Mouse (Mus musculus) liver, embryonic 16.5 days (tissue): ENCODE data around the gene Sgf29. TPM values are rescaled to one million over a fixed set of nuclear protein-coding genes. Genes with fewer than 3 reads are reported as not detected.

Experiments
- ATAC-seq: fragments of 200-750 bp; cut with Nextera tagmentation; 2 replicates; pipeline ENCODE4 v1.8.0; 2017; ENCODE audit warnings: low read depth, mild to moderate bottlenecking, moderate number of reproducible peaks, moderate library complexity
- H3K27ac ChIP-seq: fragments of 300-500 bp; sonication (generic); 2 replicates; pipeline ENCODE4 v1.5.1; 2014; ENCODE audit warnings: mild to moderate bottlenecking, low read length
- H3K27me3 ChIP-seq: fragments of 300-500 bp; sonication (generic); 2 replicates; pipeline ENCODE4 v1.6.1; 2014; ENCODE audit warnings: low read depth, low read length, mixed read lengths; ENCODE audit not compliant: control insufficient read depth, insufficient read depth
- H3K36me3 ChIP-seq: fragments of 300-500 bp; sonication (generic); 2 replicates; pipeline ENCODE4 v1.6.1; 2014; ENCODE audit warnings: mild to moderate bottlenecking; ENCODE audit not compliant: control insufficient read depth, insufficient read depth
- H3K4me1 ChIP-seq: fragments of 300-500 bp; sonication (generic); 2 replicates; pipeline ENCODE4 v1.6.1; 2014; ENCODE audit warnings: low read depth, low read length, mixed read lengths; ENCODE audit not compliant: control insufficient read depth
- H3K4me2 ChIP-seq: fragments of 300-500 bp; sonication (generic); 2 replicates; pipeline ENCODE4 v1.6.1; 2014; ENCODE audit warnings: low read depth, low read length, mixed read lengths
- H3K4me3 ChIP-seq: fragments of 300-500 bp; sonication (generic); 2 replicates; pipeline ENCODE4 v1.5.1; 2014; ENCODE audit warnings: low read depth, mild to moderate bottlenecking, low read length
- H3K9ac ChIP-seq: fragments of 300-500 bp; sonication (generic); 2 replicates; pipeline ENCODE4 v1.6.1; 2014; ENCODE audit warnings: low read depth, low read length
- H3K9me3 ChIP-seq: fragments of 300-500 bp; sonication (generic); replicated peaks from 2 replicates; pipeline ENCODE4 v1.6.1; 2016; ENCODE audit warnings: low read length; ENCODE audit not compliant: control insufficient read depth
- WGBS: fragments of 180-500 bp; shearing (Covaris S2); extraction: QIAGEN DNeasy Blood & Tissue Kit; methylation state at CpG from one replicate; pipeline ENCODE4 v1.1.7; 2014; ENCODE audit not compliant: insufficient replicate concordance; 5-methylcytosine and 5-hydroxymethylcytosine counted together
- polyA plus RNA-seq: library from polyadenylated mRNA; unstranded; fragments of >200 nt; fragmentation: Nextera tagmentation; extraction: Ambion mirVana; gene quantifications from 2 replicates; pipeline ENCODE4 v1.2.1, GENCODE M21; 2015

Gene Sgf29
- polyA plus RNA-seq, 1 experiment from 2014 or later: 28.6 TPM

- Histone ChIP-seq H3K4me3 (peak overlapping the region; percentile 68), H3K4me1 (peaks cover 22% of the 10 kb centered on the region), H3K36me3 (peaks cover 2% of the 10 kb centered on the region; the same call in 1 of the 2 replicates), H3K9ac (peak overlapping the region; percentile 65), H3K27me3 (no peaks in the 10 kb centered on the region), H3K9me3 (no peaks in the 10 kb centered on the region), H3K27ac (no peak overlapping the region), H3K4me2 (peak overlapping the region; percentile 94)
- WGBS: 1% methylated on average over 17 of the region's 17 CpGs
- no peak for ATAC-seq
Observed at GRCm38 (mm10) chr7:126696303-126696702, 47.2 kb downstream of the Sgf29 start.

- no peak for ATAC-seq
- H3K27me3 ChIP-seq: no peaks in the 10 kb centered on the region; the same call in 1 of the 2 replicates
- peak overlapping the region; percentile 65 for H3K9ac ChIP-seq
- peaks cover 22% of the 10 kb centered on the region for H3K4me1 ChIP-seq
- peak overlapping the region; percentile 94 for H3K4me2 ChIP-seq
- WGBS: 51% methylated on average over 3 of the region's 3 CpGs
- H3K36me3 ChIP-seq: no peaks in the 10 kb centered on the region
- peak overlapping the region; percentile 68 for H3K4me3 ChIP-seq
- H3K9me3 ChIP-seq: no peaks in the 10 kb centered on the region
- no peak overlapping the region for H3K27ac ChIP-seq
Observed at GRCm38 (mm10) chr7:126696886-126697285, 47.8 kb downstream of the Sgf29 start.

GRCm38 (mm10) chr7:126697838-126698237 is 48.7 kb downstream of the Sgf29 start:
- H3K4me2 ChIP-seq: no peak overlapping the region
- H3K9ac ChIP-seq: no peak overlapping the region
- no peaks in the 10 kb centered on the region; the same call in 1 of the 2 replicates for H3K27me3 ChIP-seq
- H3K36me3 ChIP-seq: no peaks in the 10 kb centered on the region
- no peak overlapping the region for H3K4me3 ChIP-seq
- H3K9me3 ChIP-seq: no peaks in the 10 kb centered on the region
- 73% methylated on average over 8 of the region's 8 CpGs for WGBS
- no peak for ATAC-seq
- H3K4me1 ChIP-seq: peaks cover 22% of the 10 kb centered on the region
- no peak overlapping the region for H3K27ac ChIP-seq

DNA sequence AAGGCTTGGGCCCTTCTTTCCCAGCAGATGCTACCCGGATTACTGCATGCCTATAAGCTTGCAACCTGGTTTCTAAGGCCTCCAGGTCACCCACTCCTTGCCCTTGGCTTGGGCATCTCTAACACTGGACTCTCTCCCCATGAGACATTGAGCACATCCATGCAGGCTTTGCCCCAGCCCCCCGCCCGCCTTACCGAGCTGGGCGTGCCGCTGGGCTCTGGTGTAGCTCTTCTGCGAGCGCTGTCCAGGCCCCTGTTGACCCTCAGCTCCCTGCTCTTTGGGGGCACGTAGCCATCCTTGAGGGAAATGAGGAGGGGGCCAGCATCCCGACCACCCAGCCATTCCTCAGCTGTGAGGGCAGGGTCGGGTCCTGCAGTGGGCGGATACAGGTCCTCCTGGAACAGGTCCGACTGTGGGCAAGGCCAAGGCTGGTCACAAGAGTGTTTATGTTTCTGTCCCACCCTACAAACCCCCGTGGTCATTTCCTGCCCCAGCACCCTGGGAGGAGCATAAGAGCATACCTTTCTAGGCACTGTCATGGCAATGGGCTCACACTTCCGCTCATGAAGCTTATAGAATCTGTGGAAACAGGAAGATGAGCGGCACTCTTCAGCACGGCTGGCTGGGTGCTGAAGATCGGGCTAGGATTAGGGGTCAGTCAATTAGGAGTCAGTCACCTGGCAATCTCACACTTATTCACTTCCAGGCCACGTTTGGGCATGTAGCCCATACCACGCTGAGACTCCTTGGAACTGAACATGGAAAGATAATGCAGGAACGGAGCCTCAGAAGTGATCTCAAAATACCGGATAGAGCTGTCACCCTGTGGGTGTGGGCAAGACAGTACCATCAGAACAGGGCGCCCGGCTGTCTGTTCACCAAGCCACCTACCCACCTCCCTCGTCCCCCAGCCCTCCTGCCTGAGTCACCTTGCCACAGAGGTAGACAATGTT is 51.2 kb downstream of the Sgf29 start:
- Histone ChIP-seq H3K9ac (no peak overlapping the region), H3K4me2 (peak overlapping the region; percentile 29; the same call in 1 of the 2 replicates), H3K4me3 (no peak overlapping the region), H3K36me3 (no peaks in the 10 kb centered on the region), H3K9me3 (no peaks in the 10 kb centered on the region), H3K4me1 (peaks cover 21% of the 10 kb centered on the region), H3K27ac (0 out of 2 replicates have a peak overlapping the region, but pooled peaks have one; percentile 12), H3K27me3 (peaks cover 17% of the 10 kb centered on the region)
- 72% methylated on average over 25 of the region's 25 CpGs for WGBS
- no peak for ATAC-seq

GRCm38 (mm10) chr7:126701070-126701469 is 52.0 kb downstream of the Sgf29 start:
- ATAC-seq: peak; percentile 47
- peaks cover 21% of the 10 kb centered on the region for H3K4me1 ChIP-seq

DNA sequence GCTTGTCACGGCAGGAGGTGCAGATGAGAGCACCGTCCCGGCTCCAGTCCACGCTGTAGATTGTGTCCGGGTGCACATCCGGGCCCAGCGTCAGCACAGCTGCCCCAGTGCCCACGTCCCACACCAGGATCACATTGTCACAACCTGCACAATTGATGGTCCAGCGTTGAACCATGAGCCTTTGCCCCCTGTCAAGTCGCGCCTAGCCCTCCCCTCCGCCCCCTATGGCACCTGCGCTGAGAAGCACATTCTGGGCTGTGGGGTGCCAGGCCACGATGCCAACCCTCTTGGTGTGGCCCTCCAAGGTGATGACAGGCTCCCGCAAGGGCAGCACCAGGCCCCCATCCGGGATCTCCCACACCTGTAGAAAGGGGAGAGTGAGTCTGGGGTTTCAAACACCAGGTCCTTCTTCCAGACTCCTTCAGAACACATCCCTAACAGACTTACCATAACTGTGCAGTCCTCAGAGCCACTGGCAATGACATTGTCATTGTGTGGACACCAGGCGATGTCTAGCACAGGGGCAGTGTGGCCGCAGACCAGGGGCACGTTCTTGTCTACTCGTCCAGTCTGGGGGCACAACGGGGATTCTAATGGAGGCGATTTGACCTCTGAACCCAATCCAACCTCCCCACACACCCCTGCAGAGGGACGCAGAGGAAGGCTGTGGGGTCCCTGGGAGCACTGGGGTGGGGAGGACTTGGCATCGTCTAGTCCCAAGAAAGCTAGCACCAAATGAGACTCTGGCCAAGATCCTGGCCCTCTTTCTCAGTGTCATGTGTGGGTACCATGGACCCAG is 52.6 kb downstream of the Sgf29 start:
- Histone ChIP-seq H3K4me2 (peak overlapping the region; percentile 29), H3K9ac (0 out of 2 replicates have a peak overlapping the region, but pooled peaks have one; percentile 25), H3K27ac (peak overlapping the region; percentile 75), H3K4me1 (peaks cover 17% of the 10 kb centered on the region), H3K4me3 (peak overlapping the region; percentile 36), H3K27me3 (peaks cover 17% of the 10 kb centered on the region), H3K9me3 (no peaks in the 10 kb centered on the region), H3K36me3 (no peaks in the 10 kb centered on the region)
- no peak for ATAC-seq
- 39% methylated on average over 24 of the region's 24 CpGs for whole genome bisulfite sequencing

More at GRCm38 (mm10) chr7:126701070-126701469, 52.0 kb downstream of the Sgf29 start:
- H3K27ac ChIP-seq: 0 out of 2 replicates have a peak overlapping the region, but pooled peaks have one; percentile 12
- whole genome bisulfite sequencing: under 1% methylated on average over 11 of the region's 11 CpGs
- H3K4me3 ChIP-seq: peak overlapping the region; percentile 36
- 0 out of 2 replicates have a peak overlapping the region, but pooled peaks have one; percentile 25 for H3K9ac ChIP-seq
- H3K4me2 ChIP-seq: peak overlapping the region; percentile 29
- H3K27me3 ChIP-seq: peaks cover 17% of the 10 kb centered on the region
- H3K9me3 ChIP-seq: no peaks in the 10 kb centered on the region
- no peaks in the 10 kb centered on the region for H3K36me3 ChIP-seq

GRCm38 (mm10) chr7:126702358-126702757 is 53.2 kb downstream of the Sgf29 start:
- peak overlapping the region; percentile 59 for H3K4me3 ChIP-seq
- peak overlapping the region; percentile 75 for H3K27ac ChIP-seq
- WGBS: 30% methylated on average over 6 of the region's 6 CpGs
- H3K9me3 ChIP-seq: no peaks in the 10 kb centered on the region
- H3K4me2 ChIP-seq: peak overlapping the region; percentile 29
- 0 out of 2 replicates have a peak, but pooled peaks have one; percentile 4 for ATAC-seq
- H3K27me3 ChIP-seq: peaks cover 17% of the 10 kb centered on the region
- H3K4me1 ChIP-seq: peaks cover 13% of the 10 kb centered on the region
- no peaks in the 10 kb centered on the region for H3K36me3 ChIP-seq
- no peak overlapping the region for H3K9ac ChIP-seq

DNA sequence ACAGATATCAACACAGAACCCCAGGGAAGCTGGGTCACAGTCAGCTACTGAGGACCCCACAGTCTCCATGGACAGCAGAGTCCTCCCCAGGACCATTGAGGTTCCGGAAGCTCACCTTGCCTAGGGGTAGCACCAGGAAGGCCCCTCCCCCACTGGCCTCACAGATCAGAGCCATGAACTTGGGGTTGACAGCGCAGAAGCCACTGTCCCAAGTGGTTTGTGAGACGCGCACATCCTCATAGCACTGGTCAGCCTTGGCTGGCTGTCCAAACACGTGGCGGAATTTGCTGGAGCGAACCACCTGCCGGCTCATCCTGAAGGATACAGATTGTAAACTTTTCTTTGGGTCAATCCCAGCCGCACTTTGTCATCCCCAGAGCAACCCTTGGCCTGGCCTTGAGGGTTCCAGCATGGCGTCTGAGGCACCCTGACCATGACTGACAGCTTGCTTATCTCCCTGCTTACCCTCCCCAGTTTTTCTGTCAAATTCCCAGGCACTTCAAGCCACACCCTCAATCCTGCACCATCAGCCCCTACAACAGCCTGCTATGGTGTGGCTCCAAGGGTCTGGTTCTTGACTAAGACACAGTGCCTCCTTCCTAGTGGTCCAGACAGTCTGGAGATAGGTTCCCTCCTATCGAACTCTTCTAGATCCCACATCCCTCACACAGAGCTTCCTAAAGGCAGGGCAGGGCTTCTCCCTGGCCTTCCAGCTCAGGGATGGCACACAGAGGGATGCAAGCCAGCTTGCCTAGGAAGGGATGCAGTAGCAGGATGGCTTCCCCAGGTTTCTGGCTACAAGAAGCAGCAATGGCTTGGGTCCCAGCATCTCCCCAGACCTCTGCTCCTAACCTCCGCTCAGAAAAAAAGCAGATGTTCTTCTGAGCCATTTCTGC is 54.0 kb downstream of the Sgf29 start:
- peak overlapping the region; percentile 0; the same call in 1 of the 2 replicates for H3K4me2 ChIP-seq
- peaks cover 13% of the 10 kb centered on the region for H3K4me1 ChIP-seq
- peak overlapping the region; percentile 59 for H3K4me3 ChIP-seq
- H3K9ac ChIP-seq: peak overlapping the region; percentile 53
- peak overlapping the region; percentile 72 for H3K27ac ChIP-seq
- WGBS: 41% methylated on average over 12 of the region's 12 CpGs
- no peak for ATAC-seq
- no peaks in the 10 kb centered on the region for H3K9me3 ChIP-seq
- H3K36me3 ChIP-seq: no peaks in the 10 kb centered on the region
- H3K27me3 ChIP-seq: peaks cover 17% of the 10 kb centered on the region
